Mouse (Mus musculus): ENCODE measurements around the gene Ttc27. TPM values are rescaled to one million over a fixed set of nuclear protein-coding genes. Genes with fewer than 3 reads are reported as not detected.

Ttc27 gene
- polyA plus RNA-seq, 1 experiment from 2014 or later: 27.7 TPM

- no peak for ATAC-seq (ENCODE audit: low FRiP score)
Observed at GRCm38 (mm10) chr17:74873756-74874155, 156.2 kb downstream of the Ttc27 start.

GRCm38 (mm10) chr17:74875740-74876139, 158.2 kb downstream of the Ttc27 start:
- Histone ChIP-seq H3K9ac (ENCODE audit: low read length) (no peak overlapping the region), H3K9me3 (ENCODE audit: control insufficient read depth, low read length) (no peaks in the 10 kb centered on the region), H3K4me2 (no peak overlapping the region), H3K36me3 (ENCODE audit: control insufficient read depth, insufficient read depth, low read length) (no peaks in the 10 kb centered on the region), H3K27me3 (ENCODE audit: control insufficient read depth, insufficient read depth, low read length) (no peaks in the 10 kb centered on the region; the same call in 1 of the 2 replicates), H3K4me3 (ENCODE audit: low read depth, low read length) (no peak overlapping the region), H3K27ac (ENCODE audit: low read depth, low read length) (no peak overlapping the region), H3K4me1 (ENCODE audit: control insufficient read depth, insufficient read depth, low read length) (no peaks in the 10 kb centered on the region)
- ATAC-seq (ENCODE audit: low FRiP score) (no peak), DNase-seq (ENCODE audit: low spot score, missing footprints) (no peak)
- 85% methylated on average over 5 of the region's 5 CpGs for WGBS

More at GRCm38 (mm10) chr17:74873756-74874155, 156.2 kb downstream of the Ttc27 start:
- Histone ChIP-seq H3K9me3 (ENCODE audit: control insufficient read depth, low read length) (no peaks in the 10 kb centered on the region), H3K4me1 (ENCODE audit: control insufficient read depth, insufficient read depth, low read length) (no peaks in the 10 kb centered on the region), H3K4me2 (no peak overlapping the region), H3K4me3 (ENCODE audit: low read depth, low read length) (no peak overlapping the region), H3K27ac (ENCODE audit: low read depth, low read length) (no peak overlapping the region), H3K27me3 (ENCODE audit: control insufficient read depth, insufficient read depth, low read length) (no peaks in the 10 kb centered on the region; the same call in 1 of the 2 replicates), H3K36me3 (ENCODE audit: control insufficient read depth, insufficient read depth, low read length) (no peaks in the 10 kb centered on the region), H3K9ac (ENCODE audit: low read length) (no peak overlapping the region)
- DNase-seq (ENCODE audit: low spot score, missing footprints): no peak
- 85% methylated on average over 1 of the region's 1 CpGs for WGBS

GRCm38 (mm10) chr17:74876954-74877353, 159.4 kb downstream of the Ttc27 start:
- no peaks in the 10 kb centered on the region; the same call in 1 of the 2 replicates for H3K27me3 ChIP-seq (ENCODE audit: control insufficient read depth, insufficient read depth, low read length)
- H3K36me3 ChIP-seq (ENCODE audit: control insufficient read depth, insufficient read depth, low read length): no peaks in the 10 kb centered on the region
- H3K4me1 ChIP-seq (ENCODE audit: control insufficient read depth, insufficient read depth, low read length): no peaks in the 10 kb centered on the region
- ATAC-seq (ENCODE audit: low FRiP score) (no peak), DNase-seq (ENCODE audit: low spot score, missing footprints) (no peak)
- H3K9ac ChIP-seq (ENCODE audit: low read length): no peak overlapping the region
- H3K9me3 ChIP-seq (ENCODE audit: control insufficient read depth, low read length): no peaks in the 10 kb centered on the region
- no peak overlapping the region for H3K27ac ChIP-seq (ENCODE audit: low read depth, low read length)
- H3K4me3 ChIP-seq (ENCODE audit: low read depth, low read length): no peak overlapping the region
- 79% methylated on average over 10 of the region's 10 CpGs for WGBS
- H3K4me2 ChIP-seq: no peak overlapping the region

- Histone ChIP-seq H3K9me3 (ENCODE audit: control insufficient read depth, low read length) (no peaks in the 10 kb centered on the region), H3K27ac (ENCODE audit: low read depth, low read length) (no peak overlapping the region), H3K36me3 (ENCODE audit: control insufficient read depth, insufficient read depth, low read length) (no peaks in the 10 kb centered on the region), H3K27me3 (ENCODE audit: control insufficient read depth, insufficient read depth, low read length) (no peaks in the 10 kb centered on the region; the same call in 1 of the 2 replicates), H3K4me2 (no peak overlapping the region), H3K4me3 (ENCODE audit: low read depth, low read length) (no peak overlapping the region), H3K9ac (ENCODE audit: low read length) (no peak overlapping the region), H3K4me1 (ENCODE audit: control insufficient read depth, insufficient read depth, low read length) (no peaks in the 10 kb centered on the region)
- 71% methylated on average over 7 of the region's 7 CpGs for WGBS
- no peak for ATAC-seq (ENCODE audit: low FRiP score)
- DNase-seq (ENCODE audit: low spot score, missing footprints): no peak
Observed at GRCm38 (mm10) chr17:74879768-74880167, 162.2 kb downstream of the Ttc27 start.

GRCm38 (mm10) chr17:74887039-74887438, 169.5 kb downstream of the Ttc27 start:
- Histone ChIP-seq H3K4me1 (ENCODE audit: control insufficient read depth, insufficient read depth, low read length) (no peaks in the 10 kb centered on the region), H3K4me3 (ENCODE audit: low read depth, low read length) (no peak overlapping the region), H3K9ac (ENCODE audit: low read length) (no peak overlapping the region), H3K9me3 (ENCODE audit: control insufficient read depth, low read length) (no peaks in the 10 kb centered on the region), H3K27ac (ENCODE audit: low read depth, low read length) (no peak overlapping the region), H3K27me3 (ENCODE audit: control insufficient read depth, insufficient read depth, low read length) (no peaks in the 10 kb centered on the region), H3K4me2 (no peak overlapping the region), H3K36me3 (ENCODE audit: control insufficient read depth, insufficient read depth, low read length) (no peaks in the 10 kb centered on the region)
- DNase-seq (ENCODE audit: low spot score, missing footprints) (no peak), ATAC-seq (ENCODE audit: low FRiP score) (no peak)
- 54% methylated on average over 7 of the region's 7 CpGs for WGBS

GRCm38 (mm10) chr17:74888836-74889534, 171.5 kb downstream of the Ttc27 start:
- no peak for ATAC-seq (ENCODE audit: low FRiP score)

GRCm38 (mm10) chr17:74889535-74890117, 172.1 kb downstream of the Ttc27 start:
- Histone ChIP-seq H3K9ac (ENCODE audit: low read length) (no peak overlapping the region), H3K27ac (ENCODE audit: low read depth, low read length) (no peak overlapping the region), H3K4me3 (ENCODE audit: low read depth, low read length) (no peak overlapping the region), H3K4me1 (ENCODE audit: control insufficient read depth, insufficient read depth, low read length) (no peaks in the 10 kb centered on the region), H3K36me3 (ENCODE audit: control insufficient read depth, insufficient read depth, low read length) (no peaks in the 10 kb centered on the region), H3K27me3 (ENCODE audit: control insufficient read depth, insufficient read depth, low read length) (no peaks in the 10 kb centered on the region), H3K9me3 (ENCODE audit: control insufficient read depth, low read length) (no peaks in the 10 kb centered on the region), H3K4me2 (no peak overlapping the region)
- 93% methylated on average over 11 of the region's 11 CpGs for WGBS
- peak; percentile 47 for DNase-seq (ENCODE audit: low spot score, missing footprints)
- no peak for ATAC-seq (ENCODE audit: low FRiP score)

More at GRCm38 (mm10) chr17:74888836-74889534, 171.5 kb downstream of the Ttc27 start:
- Histone ChIP-seq H3K4me3 (ENCODE audit: low read depth, low read length) (no peak overlapping the region), H3K27me3 (ENCODE audit: control insufficient read depth, insufficient read depth, low read length) (no peaks in the 10 kb centered on the region), H3K4me2 (no peak overlapping the region), H3K9me3 (ENCODE audit: control insufficient read depth, low read length) (no peaks in the 10 kb centered on the region), H3K4me1 (ENCODE audit: control insufficient read depth, insufficient read depth, low read length) (no peaks in the 10 kb centered on the region), H3K36me3 (ENCODE audit: control insufficient read depth, insufficient read depth, low read length) (no peaks in the 10 kb centered on the region), H3K27ac (ENCODE audit: low read depth, low read length) (no peak overlapping the region), H3K9ac (ENCODE audit: low read length) (no peak overlapping the region)
- 83% methylated on average over 11 of the region's 11 CpGs for WGBS
- DNase-seq (ENCODE audit: low spot score, missing footprints): peak; percentile 37

- WGBS: 98% methylated on average over 7 of the region's 7 CpGs
Observed at GRCm38 (mm10) chr17:74902453-74902852, 184.9 kb downstream of the Ttc27 start.

More at GRCm38 (mm10) chr17:74902453-74902852, 184.9 kb downstream of the Ttc27 start:
- Histone ChIP-seq H3K4me2 (no peak overlapping the region), H3K4me3 (ENCODE audit: low read depth, low read length) (no peak overlapping the region), H3K36me3 (ENCODE audit: control insufficient read depth, insufficient read depth, low read length) (no peaks in the 10 kb centered on the region), H3K9ac (ENCODE audit: low read length) (no peak overlapping the region), H3K27ac (ENCODE audit: low read depth, low read length) (no peak overlapping the region), H3K9me3 (ENCODE audit: control insufficient read depth, low read length) (no peaks in the 10 kb centered on the region), H3K27me3 (ENCODE audit: control insufficient read depth, insufficient read depth, low read length) (no peaks in the 10 kb centered on the region), H3K4me1 (ENCODE audit: control insufficient read depth, insufficient read depth, low read length) (no peaks in the 10 kb centered on the region)
- DNase-seq (ENCODE audit: low spot score, missing footprints) (no peak), ATAC-seq (ENCODE audit: low FRiP score) (no peak)
